Mouse (Mus musculus) frontal cortex, postnatal 10 days (tissue): ENCODE data around the gene T.

Experiments
- DNase-seq, 2 experiments: peaks; one replicate each; pipeline ENCODE4 v3.0.0; 2022; ENCODE audit warnings: low spot score in 2 of 2, mixed read lengths in 1 of 2

T gene

DNA sequence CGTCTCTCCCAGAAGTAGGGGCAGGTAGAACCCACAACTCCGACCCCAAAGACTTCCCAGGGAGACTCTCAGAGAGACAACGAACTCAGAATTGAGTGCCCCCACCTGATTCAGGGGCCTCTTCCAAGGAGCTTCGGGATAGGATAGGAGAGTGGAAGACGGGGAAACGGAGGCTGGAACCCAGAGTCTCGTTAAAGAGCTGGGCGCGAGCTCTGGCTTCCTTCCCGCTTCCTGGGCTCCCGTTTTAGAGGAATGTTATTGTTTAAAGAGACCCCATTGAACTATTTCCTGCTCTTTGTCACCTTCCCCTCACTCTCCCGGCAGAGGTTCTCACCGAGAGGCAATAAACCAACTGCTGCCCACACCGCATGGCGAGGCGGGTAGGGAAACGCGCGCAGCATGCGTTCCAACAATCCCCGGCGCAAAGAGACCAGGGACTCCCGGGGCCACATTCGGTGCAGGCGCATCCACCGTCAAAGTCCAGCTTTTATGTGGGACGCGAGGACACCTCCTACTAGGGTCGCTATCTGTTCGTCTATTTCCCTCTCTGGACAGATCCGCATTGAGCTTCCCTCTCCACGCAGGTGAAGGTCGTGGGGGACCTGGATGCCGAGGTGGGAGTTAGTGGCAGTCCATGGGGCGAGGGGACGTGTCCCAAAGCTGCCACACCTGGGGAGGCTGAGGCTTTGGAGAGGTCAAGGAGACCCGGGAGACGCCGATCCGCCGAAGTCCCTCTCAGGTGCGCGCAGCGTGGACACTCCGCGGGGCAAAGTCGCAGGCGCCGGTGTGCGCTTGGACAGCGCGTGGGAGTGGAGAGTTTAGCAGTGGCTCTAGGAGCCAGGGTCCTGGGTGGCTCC lies 874 bp upstream of the T start:
- DNase-seq: no peak

DNA sequence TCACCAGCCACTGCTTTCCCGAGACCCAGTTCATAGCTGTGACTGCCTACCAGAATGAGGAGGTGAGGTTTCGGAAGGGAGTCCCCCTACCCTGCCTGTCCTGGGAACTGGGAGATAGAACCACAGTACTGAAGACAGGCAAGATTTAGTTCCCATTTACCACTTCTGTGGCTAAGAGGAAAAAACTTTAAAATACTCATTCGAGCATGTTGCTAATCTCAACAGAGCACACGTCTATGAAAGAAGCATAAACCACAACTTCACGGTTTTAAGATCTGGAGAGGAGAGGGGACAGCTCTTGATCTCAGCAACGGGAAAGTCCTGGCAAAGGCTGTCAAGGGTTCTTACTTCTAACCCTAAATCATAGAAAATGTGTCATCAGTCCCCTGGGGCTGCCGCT lies 2.0 kb downstream of the T start:
- no peak for DNase-seq

DNA sequence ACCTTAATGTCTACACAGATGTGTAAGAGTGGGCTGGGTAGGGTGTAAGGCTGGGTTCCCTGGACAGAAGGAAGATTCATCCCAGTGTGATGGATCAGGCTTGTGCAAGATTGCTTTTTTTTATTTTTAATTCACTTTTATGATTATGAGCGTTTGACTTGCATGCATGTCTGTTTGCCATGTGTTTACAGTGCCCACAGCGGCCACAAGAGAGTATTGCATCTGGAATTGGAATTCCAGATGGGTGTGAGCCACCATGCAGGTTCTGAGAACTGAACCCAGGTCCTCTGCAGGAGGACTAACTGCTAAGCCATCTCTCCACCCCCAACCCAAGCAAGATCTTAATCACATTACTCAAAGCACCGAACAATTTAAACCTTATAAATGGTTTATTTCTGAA lies 9.8 kb downstream of the T start:
- DNase-seq: no peak

DNA sequence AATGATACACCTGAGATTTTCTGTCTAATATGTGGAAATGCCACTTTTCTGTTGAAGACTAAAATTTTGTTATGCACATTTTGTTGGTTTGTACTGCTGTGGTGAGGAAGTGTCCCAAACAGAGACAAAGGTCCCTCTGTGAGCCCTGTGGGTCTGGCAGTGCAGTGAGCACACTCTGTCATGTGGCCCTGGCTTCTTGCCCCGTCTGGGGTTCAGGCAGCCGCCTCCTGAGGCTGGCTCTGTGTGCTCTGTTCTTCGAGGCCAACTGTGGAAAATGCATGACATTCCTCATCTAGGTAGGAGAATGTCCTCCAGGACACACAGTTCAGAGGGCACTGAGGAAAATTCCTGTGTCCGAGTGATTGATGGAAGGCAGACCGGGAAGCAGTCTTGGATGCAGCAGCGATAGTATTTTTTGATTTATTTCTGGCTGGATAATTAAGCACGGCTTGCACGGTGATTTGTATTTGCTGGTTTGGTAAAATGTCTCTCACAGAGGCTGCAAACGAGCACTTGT lies 13.5 kb downstream of the T start:
- DNase-seq: no peak

DNA sequence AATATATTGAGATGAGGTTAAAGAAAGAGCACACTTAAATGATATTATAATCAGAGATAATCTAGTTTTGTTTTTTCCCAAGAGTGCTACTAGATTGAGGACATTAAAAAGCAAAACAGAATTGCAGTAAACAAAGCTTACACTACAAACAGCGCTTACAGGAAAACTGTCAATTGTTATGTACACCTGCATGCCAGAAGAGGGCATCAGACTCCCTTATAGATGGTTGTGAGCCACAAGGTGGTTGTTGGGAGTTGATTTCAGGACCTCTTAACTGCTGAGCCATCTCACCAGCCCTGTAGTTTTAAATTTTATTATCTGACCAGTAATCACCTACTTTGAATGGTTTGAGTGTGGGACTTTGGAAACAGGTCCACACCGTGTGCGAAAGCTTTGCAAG lies 14.1 kb downstream of the T start:
- DNase-seq: no peak

DNA sequence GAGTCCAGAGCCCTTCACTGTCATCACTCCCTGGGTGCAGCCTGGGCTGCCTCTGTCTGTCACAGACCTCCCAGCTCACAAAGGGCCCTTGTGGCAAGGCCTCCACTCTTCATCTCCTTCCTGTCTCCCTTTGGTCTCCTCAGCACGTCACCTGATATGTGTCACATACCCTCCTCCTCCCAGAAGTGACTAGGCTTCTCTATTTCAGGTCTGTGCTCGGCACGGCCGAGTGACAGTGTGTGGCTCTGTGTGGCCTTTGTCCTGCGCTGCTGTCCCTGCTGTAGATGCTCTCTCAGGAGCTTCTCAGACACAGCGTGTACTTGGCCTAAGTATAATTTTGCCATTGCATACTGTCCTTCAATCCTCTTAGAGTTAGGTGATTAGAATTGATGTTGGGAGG lies 21.0 kb downstream of the T start:
- DNase-seq: no peak

DNA sequence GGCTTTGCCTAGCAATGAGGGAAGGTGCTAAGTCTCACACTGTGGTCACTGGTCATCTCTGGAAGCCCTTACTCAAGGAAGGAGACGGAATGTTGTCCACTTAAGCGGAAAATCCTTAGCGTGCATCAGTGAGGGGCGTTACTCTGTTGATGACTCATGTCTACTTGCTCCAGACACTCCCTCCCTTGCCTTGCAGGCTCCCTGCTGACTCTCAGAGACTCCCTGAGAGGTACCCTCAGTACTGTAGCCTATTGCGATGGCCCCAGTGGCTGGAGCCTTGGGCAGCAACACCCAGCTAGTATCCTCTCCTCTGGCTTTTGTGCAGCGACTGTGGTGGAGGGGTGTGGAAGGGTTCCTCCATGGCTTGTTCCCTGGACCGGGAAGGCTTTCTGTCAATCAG lies 21.4 kb downstream of the T start:
- DNase-seq: no peak

DNA sequence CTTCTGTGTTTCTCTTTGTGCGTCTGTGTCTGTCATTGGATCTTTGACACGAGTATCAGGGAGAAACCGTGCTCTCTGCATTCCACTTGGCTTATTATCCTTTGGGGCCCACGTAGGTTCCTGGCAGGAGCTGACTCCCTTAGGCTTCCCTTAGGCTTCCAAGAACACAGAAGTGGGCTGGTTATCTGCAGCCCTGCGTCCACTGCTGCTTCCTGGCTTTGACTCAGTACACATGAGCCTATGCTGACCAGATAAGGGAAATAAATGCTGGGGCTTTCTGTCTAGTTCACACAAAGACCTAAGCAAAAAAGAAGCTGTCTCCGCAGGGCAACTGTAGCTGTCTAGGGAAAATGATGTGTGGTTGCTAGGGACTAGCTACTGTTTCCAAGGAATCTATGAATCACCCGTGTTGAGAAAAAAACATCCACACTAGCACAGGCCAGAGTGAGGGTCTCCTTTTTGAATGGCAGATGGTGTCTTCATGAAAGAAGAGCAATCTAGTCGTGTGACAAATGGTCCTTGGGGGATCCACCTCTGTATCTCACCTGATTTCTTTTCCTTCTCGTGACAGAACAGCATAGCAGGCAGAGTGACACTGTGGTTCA lies 22.7 kb downstream of the T start:
- DNase-seq: no peak

DNA sequence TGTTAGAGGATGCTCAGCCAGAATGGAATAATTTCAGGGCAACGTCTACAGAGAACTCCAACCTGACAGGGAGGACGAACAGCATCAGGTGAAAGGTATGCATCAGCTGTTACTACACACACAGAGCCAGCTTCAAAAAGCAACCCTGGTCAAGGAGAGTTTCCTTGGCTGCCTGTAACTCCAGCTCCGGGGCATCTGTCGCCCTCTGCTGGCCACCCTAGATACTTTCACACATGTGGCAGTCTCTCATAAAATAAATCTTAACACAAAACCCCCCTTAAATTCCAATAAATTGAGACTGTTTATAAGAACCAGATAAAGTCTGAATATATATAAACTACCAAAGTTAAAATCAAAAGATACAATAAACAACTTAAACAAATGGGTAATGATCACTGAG lies 27.3 kb downstream of the T start:
- DNase-seq: peak in 1 of 2 experiments; percentile 39

DNA sequence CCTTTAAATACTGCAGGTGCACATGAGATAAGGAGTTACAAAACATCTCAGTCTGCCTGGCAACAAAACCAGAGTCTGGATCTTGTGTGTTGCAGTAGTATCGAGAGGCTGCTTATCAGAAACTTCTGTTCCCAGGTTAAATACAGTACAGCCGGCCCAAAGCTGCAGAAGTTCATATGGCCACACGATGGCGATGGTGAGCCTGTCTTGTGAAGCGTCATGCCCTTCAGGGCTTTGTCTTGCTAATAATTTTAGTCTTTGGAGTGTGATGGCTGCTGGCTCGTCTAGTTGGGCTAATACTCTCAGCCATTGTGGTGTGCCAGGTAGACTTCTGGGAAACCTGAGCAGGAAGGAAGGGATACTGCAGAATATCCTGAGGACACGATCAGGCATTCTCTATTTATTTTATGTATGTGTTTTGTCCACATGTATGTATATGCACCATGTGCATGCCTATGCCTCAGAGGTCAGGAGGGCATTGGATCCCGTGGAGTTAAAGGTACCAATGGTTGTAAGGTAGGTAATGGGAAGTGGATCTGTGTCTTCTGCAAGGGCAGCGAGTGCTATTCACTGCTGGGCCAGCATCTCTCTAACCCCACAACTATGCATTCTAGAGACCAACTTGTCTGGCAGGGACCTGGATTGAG lies 29.4 kb downstream of the T start:
- peak in 1 of 2 experiments; percentile 53 for DNase-seq

DNA sequence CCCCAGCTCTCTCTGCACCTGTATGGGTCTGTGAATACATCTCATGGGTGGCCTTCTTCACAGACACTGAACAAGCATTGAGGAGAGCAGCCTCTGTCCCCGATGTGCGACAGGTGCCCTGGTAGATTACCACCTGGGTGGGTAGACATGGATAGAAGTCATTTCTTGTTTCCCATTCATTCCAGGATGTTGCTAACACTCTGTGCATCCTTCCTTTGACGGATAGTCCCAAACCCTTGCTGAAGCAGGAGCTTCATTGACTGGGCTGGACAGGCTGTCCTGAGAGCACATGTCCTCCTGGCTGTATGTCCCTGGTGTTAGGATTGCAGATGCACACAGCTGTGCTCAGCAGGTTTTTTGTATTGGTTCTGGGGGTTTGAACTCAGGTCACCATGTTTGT lies 33.5 kb downstream of the T start:
- DNase-seq: no peak

DNA sequence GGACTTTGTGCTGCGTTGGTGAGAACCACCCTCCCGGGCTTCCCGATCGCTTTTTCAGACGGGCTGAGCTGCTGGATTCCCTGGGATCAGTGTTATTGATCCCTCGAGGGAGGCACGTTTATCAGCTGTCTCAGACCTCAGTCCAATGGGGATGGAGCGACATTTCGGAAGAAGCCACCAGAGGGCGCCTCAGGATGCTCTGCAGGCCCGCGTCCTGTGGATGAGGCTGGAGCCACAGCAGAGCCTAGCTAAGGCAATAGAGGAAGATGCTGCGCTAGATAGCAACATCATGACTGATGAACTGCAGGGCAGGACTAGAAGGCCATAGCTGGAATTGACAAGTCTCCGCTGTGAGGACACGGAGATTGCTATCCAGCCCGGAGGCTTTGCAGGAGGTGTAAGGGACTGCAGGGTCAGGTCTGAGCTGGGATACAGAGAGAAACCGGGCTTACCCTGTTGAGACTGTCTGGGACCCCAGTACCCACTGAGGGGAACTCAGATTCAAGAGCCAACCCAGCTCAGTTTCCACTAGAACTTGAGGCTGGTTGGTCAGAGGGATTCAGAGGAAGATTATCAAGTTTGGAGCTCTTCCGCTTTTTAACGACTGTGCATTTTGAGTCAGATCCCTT lies 34.6 kb downstream of the T start:
- DNase-seq: peak; percentile 52 to 86

DNA sequence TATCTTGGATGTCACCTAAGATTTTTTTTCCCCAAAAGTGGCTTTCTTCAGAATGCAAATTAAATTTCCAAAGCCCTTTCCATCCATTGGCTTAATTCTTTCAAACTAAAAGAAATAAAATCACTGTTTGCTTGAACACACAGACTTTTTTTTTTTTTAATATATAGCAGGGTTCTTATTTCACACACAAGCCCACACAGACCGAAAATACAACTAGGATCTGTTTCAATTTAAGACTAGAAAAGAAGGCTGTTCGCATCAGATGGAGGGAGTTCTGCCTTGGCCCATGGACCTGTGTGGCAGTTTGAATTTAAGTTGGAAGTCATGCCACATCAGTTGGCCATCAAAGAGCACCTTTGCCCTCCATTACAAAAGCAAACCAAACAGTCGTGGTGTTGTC lies 44.3 kb downstream of the T start:
- DNase-seq: no peak

DNA sequence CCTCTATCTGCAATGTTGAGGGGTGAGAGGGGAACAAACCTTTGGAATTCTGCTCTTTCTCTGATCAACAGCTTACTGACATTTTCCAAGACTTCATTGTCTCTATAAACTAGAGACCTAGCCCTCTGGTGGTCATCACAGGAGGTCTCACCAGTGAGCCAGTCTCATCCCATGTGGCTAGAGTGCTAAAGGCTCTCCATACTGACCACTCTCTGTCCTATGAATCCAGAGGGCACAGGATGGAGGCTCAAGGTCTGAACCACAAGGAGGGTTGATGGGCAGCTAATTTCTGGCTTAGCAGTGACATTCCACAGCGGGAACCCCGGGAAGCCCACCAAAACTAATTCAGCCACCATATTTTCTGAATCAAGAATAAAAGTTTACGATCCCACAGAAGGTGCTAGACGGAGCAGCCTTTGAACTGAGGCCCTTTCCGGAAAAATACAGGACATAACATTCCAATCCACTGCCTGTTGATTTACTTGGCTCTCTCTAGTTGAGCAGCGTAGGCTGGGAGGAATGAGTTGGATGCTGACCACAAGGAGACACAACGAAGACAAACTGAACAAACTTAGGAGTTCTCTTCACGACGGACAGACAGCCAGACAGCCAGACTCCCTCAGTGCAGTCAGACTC lies 45.4 kb downstream of the T start:
- no peak for DNase-seq

DNA sequence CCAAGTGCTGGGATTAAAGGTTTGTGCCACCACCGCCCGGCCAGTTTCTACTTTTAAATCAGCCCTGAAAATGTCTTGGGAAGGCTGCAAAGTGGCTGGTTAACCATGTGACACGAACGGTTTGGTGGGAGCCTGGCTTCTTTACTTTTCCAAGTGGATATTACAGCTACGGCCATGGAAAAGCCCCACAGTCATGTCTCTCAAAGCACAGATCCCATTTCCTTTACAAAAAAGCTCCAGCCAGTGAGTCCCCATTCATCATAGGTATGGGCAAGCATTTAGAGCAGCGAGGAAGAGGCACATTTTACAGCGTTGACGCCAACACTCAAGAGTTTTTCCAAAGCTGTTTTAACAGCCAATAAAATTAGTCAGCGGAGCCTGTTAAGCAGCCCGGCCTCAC lies 47.6 kb downstream of the T start:
- no peak for DNase-seq

DNA sequence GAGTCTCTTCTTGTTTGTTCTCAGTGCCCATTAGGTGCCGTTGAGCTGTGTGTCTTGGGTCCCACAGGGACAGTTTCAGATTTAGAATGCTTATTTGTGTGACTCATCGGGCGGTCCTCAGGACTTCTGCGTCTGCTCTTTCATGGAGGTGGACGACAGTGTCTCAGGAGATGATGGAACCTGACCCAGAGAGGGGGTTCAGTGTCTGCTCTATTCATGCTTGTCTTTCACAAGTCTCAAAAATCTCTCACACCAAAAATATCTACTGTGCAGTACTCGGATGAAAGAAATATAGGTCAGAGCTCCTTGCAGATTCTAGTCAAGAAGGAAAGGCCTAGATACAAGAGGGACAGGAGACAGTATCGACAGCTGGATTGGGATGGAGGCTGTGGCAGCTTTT lies 48.7 kb downstream of the T start:
- DNase-seq: no peak

DNA sequence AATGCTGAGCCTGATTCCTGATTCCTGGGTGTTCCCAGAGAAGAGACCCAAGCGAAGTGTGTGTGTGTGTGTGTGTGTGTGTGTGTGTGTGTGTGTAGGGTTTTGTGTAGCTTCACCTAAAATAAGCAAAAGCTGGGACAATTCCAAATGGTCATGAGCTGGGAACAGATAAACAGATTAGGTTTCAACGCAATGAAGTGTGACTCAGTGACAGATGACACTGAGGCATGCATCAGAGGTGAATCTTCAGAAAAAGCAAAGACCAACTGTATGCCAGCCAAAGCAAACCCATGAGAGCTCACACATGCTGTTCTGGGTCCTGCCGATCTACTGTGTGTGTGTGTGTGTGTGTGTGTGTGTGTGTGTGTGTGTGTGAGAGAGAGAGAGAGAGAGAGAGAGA lies 50.0 kb downstream of the T start:
- DNase-seq: no peak

DNA sequence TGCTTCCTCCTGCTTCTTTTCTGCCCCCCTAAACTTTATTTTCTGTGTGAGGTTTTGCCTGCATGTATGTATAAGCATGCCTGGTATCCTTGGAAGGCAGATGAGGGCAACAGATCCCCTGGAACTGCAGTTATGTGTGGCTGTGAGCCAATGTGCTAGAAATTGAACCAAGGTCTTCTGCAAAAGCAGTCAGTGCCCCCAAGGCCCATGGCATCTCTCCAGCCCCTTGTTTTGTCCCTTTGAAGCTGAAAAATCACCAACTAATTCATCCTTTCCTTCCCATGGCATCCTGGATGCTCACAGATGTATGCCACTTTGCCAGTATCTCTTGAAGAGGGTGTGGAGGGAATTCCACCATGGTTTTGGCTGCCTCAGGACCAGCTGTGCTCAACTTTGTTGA lies 50.9 kb downstream of the T start:
- DNase-seq: no peak

DNA sequence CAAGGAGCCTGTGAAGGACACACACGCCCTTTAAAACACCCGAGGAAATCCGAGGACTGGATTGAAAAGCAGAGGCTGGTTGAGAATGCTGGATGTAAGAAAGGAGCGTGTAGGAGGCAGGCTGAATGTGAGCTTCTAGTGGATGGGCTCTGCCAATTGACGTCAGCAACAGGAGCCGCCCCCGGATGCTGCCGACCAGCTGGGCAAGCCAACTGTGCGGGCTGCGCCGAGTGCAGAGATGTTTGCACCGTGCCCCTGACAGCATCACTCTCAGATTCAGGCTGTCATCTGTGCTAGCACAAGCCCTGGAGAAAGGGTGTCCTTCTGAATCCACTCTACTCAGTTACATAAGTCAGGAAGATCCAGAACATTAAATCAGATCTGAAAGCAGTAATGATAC lies 53.6 kb downstream of the T start:
- peak; percentile 78 to 86 for DNase-seq

DNA sequence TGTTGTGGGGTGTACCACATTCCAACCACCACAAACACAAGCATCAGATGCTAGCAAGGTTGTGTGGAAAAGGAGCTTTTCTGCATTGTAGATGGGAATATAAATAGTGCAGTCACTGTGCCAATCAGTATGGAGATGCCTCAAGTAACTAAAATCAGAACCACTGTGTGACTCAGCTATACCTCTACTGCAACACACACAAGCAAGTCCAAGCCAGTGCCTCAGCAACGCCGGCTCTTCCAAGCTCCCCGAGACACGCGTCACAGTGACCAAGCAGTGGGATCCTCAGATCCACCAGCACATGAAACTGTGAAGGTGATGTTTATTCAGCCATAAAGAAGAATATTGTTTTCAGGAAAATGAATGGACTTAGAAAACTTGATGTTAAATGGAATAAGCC lies 56.7 kb downstream of the T start:
- DNase-seq: no peak
